Comparison of ENCODE assay signal across 16 mouse cellular contexts in genomic region chr10:30627548-30627947, GRCm38 (mm10). TPM values are rescaled to one million over a fixed set of nuclear protein-coding genes. Genes with fewer than 3 reads are reported as not detected.
DNase-seq lines count a peak whose midpoint lies in the region; ATAC-seq and TF ChIP-seq lines count a peak whose summit lies in the region.
"Had no signal": no experiment of that assay in that cellular context is flagged by ENCODE, and none has a peak within 500 bp of the region (broad histone marks: within the 10 kb centered on the region; RNA-seq: fewer than 3 reads in every experiment).

No protein-coding gene starts in this region.

- no peaks in the 10 kb centered on the region for H3K4me1 ChIP-seq in lung, embryonic 15.5 days
- H3K4me1 ChIP-seq in ES-E14 (ENCODE audit: control insufficient read depth in 2 of 2, insufficient read depth in 2 of 2, low read length in 2 of 2, poor library complexity in 1 of 2), result peaks cover 2 to 7% of the 10 kb centered on the region in 2 experiments; a peak in 3 of 4 replicates
- H3K4me1 ChIP-seq: embryonic facial prominence, embryonic 12.5 days; forebrain, embryonic 10.5 days; limb, embryonic 15.5 days; neural tube, embryonic 12.5 days had no signal

- H3K36me3 ChIP-seq in lung, embryonic 15.5 days, result no peaks in the 10 kb centered on the region
- no peaks in the 10 kb centered on the region; the same call in 1 of the 2 replicates for H3K36me3 ChIP-seq in ES-E14 (ENCODE audit: control insufficient read depth, insufficient read depth, low read length, poor library complexity, severe bottlenecking)
- H3K36me3 ChIP-seq: embryonic facial prominence, embryonic 12.5 days; forebrain, embryonic 10.5 days; limb, embryonic 15.5 days; neural tube, embryonic 12.5 days had no signal

- in situ Hi-C loops in ES-E14 (cut with MboI; ENCODE audit: low sequenced_read_pairs in 2 of 2, unreplicated experiment in 2 of 2), result loop anchor here in 1 of 2 experiments (10.0 kb wide), 1 partner anchor 177 kb away; the partner anchor contains the start of gene Ncoa7

- H3K4me2 ChIP-seq in lung, embryonic 15.5 days, result no peak overlapping the region
- H3K4me2 ChIP-seq: embryonic facial prominence, embryonic 12.5 days; hindbrain, embryonic 14.5 days; limb, embryonic 15.5 days; neural tube, embryonic 12.5 days had no signal

- H3K27me3 ChIP-seq in lung, embryonic 15.5 days, result no peaks in the 10 kb centered on the region
- H3K27me3 ChIP-seq: embryonic facial prominence, embryonic 12.5 days; limb, embryonic 15.5 days; neural tube, embryonic 12.5 days had no signal

- WGBS in lung, embryonic 15.5 days, result 18% methylated on average over 1 of the region's 1 CpGs

- no peak overlapping the region for H3K4me3 ChIP-seq in lung, embryonic 15.5 days
- no peak overlapping the region for H3K4me3 ChIP-seq in ES-E14 (ENCODE audit: insufficient read depth in 1 of 2, low read depth in 1 of 2, low read length in 2 of 2, poor library complexity in 1 of 2, severe bottlenecking in 1 of 2)
- H3K4me3 ChIP-seq: embryonic facial prominence, embryonic 12.5 days; forebrain, embryonic 10.5 days; left cerebral cortex, adult 2 months; limb, embryonic 15.5 days; neural tube, embryonic 12.5 days had no signal

- DNase-seq in lung, postnatal 14 days, result no peak
- peak; percentile 44 for DNase-seq in ES-E14 (ENCODE audit: low read depth, low spot score)
- peak; percentile 40 for DNase-seq in kidney, adult 9 months
- DNase-seq in lung, postnatal 36 days, result peak; percentile 6
- no peak for DNase-seq in ovary, adult 18-20 months (ENCODE audit: low spot score)
- no peak for DNase-seq in testis, postnatal 14 days (ENCODE audit: low spot score)
- DNase-seq in heart, adult 18-20 months, result no peak
- DNase-seq: adrenal gland, postnatal 36 days; cerebellum, postnatal 14 days had no signal

- no peaks in the 10 kb centered on the region for H3K9me3 ChIP-seq in lung, embryonic 15.5 days
- H3K9me3 ChIP-seq in ES-E14 (ENCODE audit: control insufficient read depth, insufficient read depth, low read depth, low read length), result no peaks in the 10 kb centered on the region
- H3K9me3 ChIP-seq: embryonic facial prominence, embryonic 12.5 days; forebrain, embryonic 10.5 days; limb, embryonic 15.5 days; neural tube, embryonic 12.5 days had no signal

- peak overlapping the region; percentile 47; the same call in 1 of the 2 replicates for H3K27ac ChIP-seq in lung, embryonic 15.5 days
- peak overlapping the region; percentile 90 for H3K27ac ChIP-seq in ES-E14 (ENCODE audit: insufficient read depth, low read depth, low read length, poor library complexity, severe bottlenecking)
- H3K27ac ChIP-seq: embryonic facial prominence, embryonic 12.5 days; forebrain, embryonic 10.5 days; hindbrain, embryonic 14.5 days; left cerebral cortex, adult 2 months; limb, embryonic 15.5 days; neural tube, embryonic 12.5 days had no signal

- H3K9ac ChIP-seq in lung, embryonic 15.5 days, result no peak overlapping the region
- H3K9ac ChIP-seq in ES-E14 (ENCODE audit: insufficient read depth, low read depth, low read length, poor library complexity, severe bottlenecking), result no peak overlapping the region
- H3K9ac ChIP-seq: embryonic facial prominence, embryonic 12.5 days; hindbrain, embryonic 14.5 days; limb, embryonic 15.5 days; neural tube, embryonic 12.5 days had no signal

- peak; percentile 49; the same call in 1 of the 2 replicates for ATAC-seq in lung, embryonic 15.5 days (ENCODE audit: borderline replicate concordance, extremely low read depth, low FRiP score, low TSS enrichment)

TF ChIP-seq in ES-E14, 5 proteins besides CTCF, POLR2A, EP300 and RAD21:
- TF ChIP-seq HCFC1 (IDR thresholded peaks at IDR 0.05; ENCODE audit: borderline replicate concordance, insufficient read depth, low read length) (no peak), MAFK (IDR thresholded peaks at IDR 0.05; ENCODE audit: insufficient read depth, low read depth, low read length) (no peak)

RNA-seq across cellular contexts. Expression of gene Hint3, which starts 1.9 kb away (rescaled TPM):
- polyA plus RNA-seq in lung, embryonic 15.5 days (2015; fragmentation: Nextera tagmentation; extraction: Ambion mirVana), result 23.9 and 25.6 TPM in 2 replicates
- total RNA-seq in ES-E14 (2012; rRNA removed), result 14.6 and 15.0 TPM in 2 replicates
- total RNA-seq in heart, adult 18-20 months (2021), result 10 to 100 TPM; 89.6 to 92.2 TPM

RNA-seq across cellular contexts. Expression of gene Trmt11, which starts 27.0 kb away (rescaled TPM):
- polyA plus RNA-seq in lung, embryonic 15.5 days (2015; fragmentation: Nextera tagmentation; extraction: Ambion mirVana), result 27.0 and 27.1 TPM in 2 replicates
- 17.3 and 21.9 TPM in 2 replicates for total RNA-seq in ES-E14 (2012; rRNA removed)
- 1 to 10 TPM; 4.6 to 7.8 TPM for total RNA-seq in heart, adult 18-20 months (2021)

Comparison
In these comparisons a context has a peak if more than half of its experiments do, and no peak if none do; other contexts are left out.
1. DNase-seq: peak in ES-E14 (single experiment), kidney, adult 9 months (single experiment) and lung, postnatal 36 days (single experiment); none in lung, postnatal 14 days (single experiment), ovary, adult 18-20 months (single experiment), testis, postnatal 14 days (single experiment) and heart, adult 18-20 months (0 of 2).